Mouse (Mus musculus): Measurements from ENCODE around the gene Srd5a3.

The Srd5a3 gene

DNA sequence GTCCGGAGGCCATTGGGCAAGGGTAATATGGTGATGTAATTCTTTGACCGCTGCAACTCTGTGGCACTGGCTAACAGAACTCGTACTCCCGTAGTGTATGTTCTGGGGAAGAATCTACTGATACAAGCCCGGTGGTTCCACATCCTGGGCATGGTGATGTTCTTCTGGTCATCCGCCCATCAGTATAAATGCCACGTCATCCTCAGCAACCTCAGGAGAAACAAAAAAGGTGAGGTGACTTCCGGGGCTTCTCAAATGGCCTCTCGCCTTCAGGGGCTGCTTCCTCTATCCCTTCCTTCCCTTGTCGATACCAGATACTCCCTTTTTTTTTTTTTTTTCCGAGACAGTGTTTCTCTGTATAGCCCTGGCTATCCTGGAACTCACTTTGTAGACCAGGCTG is 13.4 kb downstream of the Srd5a3 start:
- no peak for DNase-seq (ENCODE audit: low spot score in 2 of 2)

DNA sequence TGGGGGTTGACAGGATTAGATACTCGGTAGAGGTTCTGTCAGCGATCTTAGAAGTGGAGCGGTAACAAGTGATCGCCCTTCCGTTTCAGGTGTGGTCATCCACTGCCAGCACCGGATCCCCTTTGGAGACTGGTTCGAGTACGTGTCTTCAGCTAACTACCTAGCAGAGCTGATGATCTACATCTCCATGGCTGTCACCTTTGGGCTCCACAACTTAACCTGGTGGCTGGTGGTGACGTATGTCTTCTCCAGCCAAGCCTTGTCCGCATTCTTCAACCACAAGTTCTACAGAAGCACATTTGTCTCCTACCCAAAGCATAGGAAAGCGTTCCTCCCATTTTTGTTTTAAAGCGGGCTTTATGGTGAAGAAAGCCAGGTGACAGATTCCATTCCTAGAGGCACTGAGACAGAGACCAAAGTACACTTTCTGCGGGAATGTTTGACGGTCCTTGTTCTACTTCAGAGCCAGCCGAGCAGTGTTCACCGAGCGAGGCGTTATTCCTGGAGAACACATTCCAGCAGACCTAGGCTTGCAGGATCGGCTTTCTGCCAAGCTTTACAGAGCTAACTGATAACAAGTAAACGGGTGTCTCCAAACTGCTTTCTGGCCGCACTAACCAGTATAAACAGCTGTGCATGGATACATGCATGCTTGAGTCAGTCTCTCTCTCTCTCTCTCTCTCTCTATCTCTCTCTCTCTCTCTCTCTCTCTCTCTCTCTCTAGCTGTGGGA is 14.5 kb downstream of the Srd5a3 start:
- no peak for DNase-seq (ENCODE audit: low spot score in 2 of 2)

DNA sequence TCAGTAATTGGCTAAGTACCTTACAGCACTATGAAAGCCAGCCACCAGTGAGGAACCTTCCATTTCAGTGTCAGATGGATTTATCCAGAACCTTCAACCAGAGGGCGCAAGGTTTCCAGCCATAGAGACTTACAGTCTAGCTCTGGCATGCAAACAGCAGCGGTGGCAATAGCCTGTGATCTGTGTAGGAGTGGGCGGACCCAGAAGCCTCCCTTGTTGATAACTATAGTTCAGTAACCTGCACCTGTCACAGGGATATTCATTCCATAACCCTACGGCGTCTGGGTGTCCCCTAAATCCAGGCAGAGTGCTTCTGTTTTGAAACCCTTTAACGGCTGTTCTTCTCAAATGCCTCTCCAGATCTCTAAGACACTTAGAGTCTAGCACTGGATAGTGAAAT is 19.5 kb downstream of the Srd5a3 start:
- no peak for DNase-seq (ENCODE audit: low spot score in 2 of 2)

DNA sequence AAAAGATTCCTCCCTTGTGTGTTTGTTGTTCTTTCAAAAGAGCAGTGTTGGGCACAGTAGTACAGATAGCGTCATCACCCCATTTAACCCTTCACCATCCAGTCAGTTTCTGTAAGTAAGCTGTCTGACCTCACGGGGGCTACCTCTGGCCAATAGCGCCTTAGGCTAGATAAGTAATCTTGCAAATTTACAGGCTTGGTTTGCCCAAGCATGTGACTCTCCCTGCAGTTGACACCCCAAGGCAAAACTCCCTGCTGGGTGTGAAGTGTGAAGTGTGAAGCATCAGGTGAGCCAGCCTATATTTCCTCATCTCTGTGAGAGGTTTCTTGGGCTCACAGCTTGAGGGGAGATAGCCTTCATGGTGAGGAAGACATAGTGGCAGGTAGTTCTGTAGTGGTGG is 20.0 kb downstream of the Srd5a3 start:
- no peak for DNase-seq (ENCODE audit: low spot score in 2 of 2)

DNA sequence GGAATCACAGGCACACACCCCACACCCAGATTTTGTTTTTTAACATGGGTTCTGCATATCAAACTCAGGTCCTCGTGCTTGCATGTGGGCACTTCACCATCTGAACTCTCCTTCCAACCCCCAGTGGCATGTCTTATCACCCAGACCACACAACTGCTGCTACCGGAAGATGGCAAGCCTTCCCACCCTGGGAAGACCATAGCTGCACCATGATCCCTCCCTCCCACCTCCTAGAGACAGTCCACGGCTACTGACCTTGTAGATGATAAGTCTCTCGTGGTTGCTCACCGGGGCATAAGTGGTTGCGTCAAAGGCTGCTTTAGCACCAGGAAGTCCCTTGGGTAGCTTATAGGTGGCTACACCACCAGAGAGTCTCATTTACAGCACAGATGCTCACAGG is 21.4 kb downstream of the Srd5a3 start:
- no peak for DNase-seq (ENCODE audit: low spot score in 2 of 2)

DNA sequence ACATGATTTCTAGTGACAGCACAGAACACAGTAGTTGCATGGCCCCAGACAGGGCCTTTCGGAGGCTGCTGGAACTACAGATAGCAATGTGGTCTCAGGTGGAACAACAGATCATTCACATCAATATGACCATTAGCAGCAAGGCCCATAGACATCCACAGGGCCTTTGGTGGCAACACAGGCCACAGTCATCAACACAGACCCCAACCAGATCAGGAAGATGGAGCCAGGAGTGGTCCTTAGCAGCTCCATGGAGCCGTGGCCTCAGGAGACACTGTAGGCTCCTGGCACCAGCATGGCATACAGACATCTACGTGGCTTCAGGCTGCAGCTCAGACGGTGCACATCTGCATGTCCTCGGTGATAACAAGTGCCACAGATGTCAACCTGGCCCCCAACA is 22.9 kb downstream of the Srd5a3 start:
- no peak for DNase-seq (ENCODE audit: low spot score in 2 of 2)

DNA sequence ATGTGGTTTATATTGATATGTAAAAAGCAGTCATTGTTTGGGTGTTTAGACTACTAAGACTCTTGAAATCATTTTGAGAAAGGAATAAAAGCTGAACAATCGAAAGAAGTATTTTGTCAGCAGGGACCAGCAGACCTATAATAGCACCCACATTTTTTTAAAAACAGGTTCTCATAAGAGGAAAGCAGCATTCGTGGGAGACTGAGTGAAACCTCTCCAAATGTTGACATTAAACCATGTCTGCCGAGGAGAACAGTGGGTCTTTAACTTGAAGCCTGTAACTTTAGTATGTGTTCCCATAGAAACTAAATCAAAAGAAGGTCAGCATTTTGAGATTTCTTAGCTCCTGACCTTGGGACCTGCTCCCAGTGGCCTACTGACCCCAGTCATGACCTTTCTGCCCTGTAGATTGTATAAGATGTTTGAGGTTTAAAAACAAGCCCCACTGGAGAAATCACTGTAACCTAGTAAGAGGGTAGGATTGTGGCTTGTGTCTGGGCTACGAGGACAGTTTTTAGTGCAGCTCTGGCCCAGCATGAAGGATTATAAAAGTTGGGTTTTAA is 23.8 kb downstream of the Srd5a3 start:
- no peak for DNase-seq (ENCODE audit: low spot score in 2 of 2)

DNA sequence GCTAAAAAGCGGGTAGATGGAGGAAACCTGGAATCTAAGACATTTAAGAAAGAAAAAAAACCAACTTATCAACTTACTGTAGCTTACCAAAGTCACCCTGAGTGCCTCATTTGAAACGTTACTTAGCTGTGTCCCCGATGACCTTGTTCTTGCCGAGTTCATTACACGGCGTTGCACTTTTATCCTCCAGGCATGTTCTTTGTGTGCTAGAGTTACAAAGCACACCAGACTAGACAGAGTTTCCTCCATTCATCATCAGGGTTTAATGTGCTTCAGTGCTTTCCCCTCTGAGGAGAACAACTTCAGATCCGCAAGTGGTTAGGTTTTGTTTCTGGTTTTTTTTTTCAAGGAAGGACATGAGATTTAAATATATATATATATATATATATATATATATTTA is 24.8 kb downstream of the Srd5a3 start:
- no peak for DNase-seq (ENCODE audit: low spot score in 2 of 2)

DNA sequence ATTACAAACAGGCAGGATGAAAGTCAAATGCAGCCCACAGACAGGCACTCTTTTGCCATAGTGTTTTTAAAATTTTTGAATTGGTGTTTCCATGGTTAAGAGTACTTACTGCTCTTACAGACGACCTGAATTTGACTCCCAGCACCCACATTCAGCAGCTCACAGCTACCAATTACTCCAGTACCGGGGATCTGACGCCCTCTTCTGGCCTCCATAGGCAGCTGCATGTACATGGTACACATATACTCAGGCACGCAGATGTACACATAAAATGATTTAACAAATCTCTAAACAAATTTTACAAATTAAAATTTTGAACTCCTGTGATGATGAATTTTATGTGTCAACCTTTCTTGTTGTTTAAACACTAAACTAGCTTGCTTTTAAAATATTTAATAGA is 30.5 kb downstream of the Srd5a3 start:
- no peak for DNase-seq (ENCODE audit: low spot score in 2 of 2)

DNA sequence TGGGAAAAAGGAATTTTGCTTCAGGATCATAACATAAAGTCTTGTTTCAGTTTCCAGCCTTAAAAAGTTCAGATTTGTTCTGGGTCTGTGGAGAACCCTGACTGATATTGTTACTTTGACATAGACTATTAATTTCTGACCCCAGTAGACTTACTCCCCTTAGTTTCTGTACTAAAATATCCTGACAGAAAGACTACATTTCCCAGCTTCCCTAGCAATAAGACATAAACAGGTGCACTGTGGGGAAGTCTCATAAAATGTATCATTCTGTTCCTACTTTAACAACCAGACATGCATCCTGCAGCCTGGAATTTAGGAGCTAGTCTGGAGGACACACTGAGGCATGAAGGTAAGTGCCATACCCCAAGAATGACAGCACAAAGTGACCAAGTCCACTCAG is 31.0 kb downstream of the Srd5a3 start:
- no peak for DNase-seq (ENCODE audit: low spot score in 2 of 2)

DNA sequence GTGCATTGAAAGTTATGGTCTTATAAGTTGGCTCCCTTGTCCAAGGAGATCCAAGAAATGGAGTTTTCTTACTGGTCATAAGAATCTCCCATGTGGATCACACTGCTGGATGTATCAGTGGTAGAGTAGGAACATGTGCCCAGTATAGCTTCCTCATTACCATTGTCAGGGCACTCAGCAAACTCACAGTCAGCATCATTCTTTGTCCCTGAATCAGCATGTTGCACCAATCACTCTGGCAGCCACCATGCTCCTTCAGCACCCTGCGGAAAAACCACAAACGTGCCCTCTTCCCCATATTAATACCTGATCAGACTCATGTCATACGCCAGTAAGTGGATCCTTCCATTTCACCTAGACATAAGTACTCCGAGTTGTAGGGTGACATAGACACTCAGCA is 35.0 kb downstream of the Srd5a3 start:
- DNase-seq (ENCODE audit: low spot score in 2 of 2) = no peak

DNA sequence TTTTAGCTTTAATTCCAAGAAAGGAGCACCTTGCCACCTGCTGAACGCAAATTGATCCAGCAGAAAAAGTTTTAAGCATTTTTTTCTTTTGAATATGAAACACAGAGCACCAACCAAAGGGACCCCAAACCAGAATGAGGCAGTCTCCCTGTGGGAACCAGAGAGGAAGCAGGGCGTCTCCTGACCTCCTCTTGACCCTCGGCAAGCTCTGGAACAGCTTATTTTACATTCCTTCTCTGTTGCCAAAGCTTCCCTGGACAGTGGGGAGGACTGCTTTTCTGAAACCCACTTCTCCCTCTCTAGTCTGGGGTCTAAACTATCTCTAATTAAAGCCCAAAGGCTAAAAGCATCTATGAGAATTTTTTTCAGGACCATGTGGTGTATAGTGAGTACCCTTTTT is 36.3 kb downstream of the Srd5a3 start:
- DNase-seq (ENCODE audit: low spot score in 2 of 2) = no peak

DNA sequence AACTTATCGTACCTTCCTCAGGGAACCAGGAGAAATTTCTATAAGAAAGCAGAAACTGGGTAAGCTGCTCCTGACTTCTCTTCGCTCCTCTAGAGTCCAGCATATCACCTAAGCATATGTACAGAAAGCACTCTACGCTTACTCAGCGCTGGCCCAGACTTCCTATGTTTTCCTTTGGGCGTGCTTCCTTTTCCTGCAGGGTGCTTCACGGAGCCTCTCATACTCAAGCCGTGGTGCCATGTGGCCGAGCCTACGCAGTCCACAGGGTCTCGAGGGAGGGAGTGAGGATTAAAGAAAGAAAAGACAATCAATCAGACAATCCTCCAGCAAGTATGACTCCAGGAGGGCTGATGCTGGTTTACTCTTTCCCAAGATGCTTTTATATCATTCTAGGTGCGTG is 36.8 kb downstream of the Srd5a3 start:
- no peak for DNase-seq (ENCODE audit: low spot score in 2 of 2)

DNA sequence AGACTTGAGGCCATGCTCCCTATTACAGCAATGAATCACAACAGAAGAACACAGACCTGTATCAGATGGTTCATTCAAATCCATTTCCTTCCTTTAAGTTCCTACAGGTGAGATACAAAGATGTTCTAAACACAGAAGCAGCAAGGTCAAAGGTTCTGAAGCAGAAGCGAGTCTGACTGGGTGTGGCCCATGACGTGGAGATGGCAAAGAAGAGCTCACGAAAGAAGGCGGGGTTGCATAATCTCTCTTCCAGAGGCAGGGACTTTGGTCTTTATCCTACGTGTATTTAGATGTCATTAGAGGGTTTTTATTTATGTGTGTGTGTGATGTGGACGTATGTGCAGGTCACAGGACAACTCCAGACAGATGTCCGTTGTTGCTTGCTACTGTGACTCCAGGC is 37.6 kb downstream of the Srd5a3 start:
- DNase-seq (ENCODE audit: low spot score in 2 of 2) = no peak

DNA sequence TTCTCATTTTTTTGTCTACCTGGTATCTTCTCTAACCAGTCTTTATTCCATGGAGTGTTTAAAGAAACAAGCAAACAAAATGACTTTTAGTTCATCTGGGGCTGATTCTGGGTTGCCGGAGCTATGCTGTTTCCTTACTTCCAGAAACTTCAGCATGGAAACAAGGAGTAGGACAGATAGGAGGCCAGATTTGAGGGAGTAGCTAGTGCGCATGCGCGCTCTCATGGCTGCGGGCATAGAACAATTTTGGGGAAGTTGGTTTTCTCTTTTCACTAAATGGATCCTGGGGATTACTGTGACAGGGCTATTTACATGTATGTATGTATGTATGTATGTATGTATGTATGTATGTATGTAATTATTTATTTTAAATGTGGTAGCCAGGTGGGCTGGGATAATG is 39.1 kb downstream of the Srd5a3 start:
- DNase-seq (ENCODE audit: low spot score in 2 of 2) = no peak

DNA sequence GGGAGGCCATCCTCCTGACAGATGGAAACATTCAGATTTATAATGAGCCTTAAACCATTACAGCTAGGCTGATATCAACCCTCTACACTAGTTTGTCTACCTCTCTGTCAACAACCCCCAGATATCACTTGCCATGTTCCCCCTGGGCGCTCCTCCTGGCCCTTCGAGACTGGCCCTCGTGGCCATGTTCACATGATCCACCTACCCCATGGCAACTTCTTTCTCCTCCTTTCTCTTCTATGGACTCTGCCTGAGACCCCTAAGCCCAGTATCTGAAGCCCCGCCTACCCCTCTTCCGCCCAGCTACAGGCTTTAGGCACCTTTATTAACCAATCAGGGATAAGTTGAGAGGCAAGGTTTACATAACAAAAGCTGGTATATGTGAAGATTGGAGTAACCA is 39.7 kb downstream of the Srd5a3 start:
- no peak for DNase-seq (ENCODE audit: low spot score in 2 of 2)

DNA sequence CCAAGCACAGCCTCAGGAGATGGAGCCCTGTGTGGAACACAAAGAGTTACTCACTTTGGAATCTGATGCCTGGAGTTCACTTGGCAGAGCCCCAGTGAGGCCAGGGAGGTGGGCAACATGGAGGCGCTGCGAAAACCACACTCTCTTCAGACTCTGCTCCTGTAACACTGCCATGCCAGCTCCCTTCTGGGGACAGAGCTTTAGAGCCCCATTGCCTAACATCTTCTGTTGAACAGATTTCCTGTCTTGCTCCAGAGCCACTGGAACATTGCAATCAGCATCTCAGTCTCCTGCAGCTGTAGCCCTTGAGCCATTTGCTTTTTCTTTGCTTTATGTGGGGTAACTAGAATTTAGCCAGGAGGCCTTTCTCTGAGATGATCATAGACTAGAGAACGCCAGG is 42.3 kb downstream of the Srd5a3 start:
- no peak for DNase-seq (ENCODE audit: low spot score in 2 of 2)

DNA sequence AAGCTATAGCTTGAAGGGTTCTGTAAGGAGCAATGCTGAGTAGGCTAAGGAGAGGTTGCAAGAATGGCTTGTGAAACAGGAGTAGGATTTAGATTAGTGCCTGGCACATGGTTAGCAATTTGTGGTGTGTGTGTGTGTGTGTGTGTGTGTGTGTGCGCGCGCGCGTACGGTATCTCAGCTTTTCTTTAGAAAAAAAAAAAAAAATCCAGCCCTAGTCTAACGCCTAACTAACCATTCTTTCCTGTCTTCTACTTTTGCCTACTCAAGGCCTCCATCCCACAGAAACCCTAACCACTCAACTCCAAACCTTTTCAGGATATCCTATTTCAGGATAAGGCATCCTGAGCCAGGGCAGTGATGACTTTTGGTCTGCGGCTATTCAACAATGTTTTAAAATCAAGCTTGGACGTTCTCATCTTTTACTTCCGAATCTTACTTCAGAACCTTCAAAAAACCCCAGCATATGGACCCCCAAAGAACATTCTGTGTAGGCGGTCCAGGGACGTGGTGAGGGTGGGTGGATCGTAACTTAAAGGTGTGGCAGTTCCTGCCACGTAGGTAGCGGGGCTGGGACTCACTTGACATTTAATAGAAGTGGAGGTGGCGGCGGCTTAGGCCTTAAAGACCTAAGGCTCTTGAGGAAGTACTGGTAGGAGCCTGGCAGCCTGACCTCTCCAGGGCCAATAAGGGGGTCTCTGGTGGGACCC is 43.1 kb downstream of the Srd5a3 start:
- DNase-seq (ENCODE audit: low spot score in 2 of 2) = no peak

DNA sequence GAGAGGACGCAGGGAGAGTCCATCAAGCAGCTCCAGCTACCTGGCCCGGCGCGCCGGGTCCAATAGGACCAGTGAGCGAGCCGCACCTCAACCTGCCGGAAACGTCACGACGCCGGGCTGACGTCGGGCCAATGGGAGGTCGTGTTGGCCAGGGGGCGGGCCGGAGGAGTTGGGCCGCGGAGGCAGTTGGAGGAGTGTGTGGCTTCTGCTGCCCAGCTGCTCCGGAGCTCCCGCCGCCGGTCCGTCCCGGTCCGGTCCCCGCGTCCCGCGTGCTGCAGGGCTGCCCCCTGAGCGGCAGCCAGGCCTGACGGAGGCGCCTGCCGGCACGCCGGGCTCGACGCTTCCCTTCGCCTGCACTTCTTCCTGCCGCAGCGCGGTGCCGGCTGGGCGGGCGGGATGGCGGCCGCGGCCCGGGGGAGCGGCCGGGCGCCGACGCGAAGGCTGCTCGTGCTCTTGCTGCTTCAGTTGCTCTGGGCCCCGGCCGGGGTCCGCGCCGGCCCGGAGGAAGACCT is 43.7 kb downstream of the Srd5a3 start, which contains the start of gene Tmem165:
Gene Tmem165 (plus strand): TSS at position 131 of the 512 bp plus-strand sequence.
- peak; percentile 93 to 94 for DNase-seq (ENCODE audit: low spot score in 2 of 2)

DNA sequence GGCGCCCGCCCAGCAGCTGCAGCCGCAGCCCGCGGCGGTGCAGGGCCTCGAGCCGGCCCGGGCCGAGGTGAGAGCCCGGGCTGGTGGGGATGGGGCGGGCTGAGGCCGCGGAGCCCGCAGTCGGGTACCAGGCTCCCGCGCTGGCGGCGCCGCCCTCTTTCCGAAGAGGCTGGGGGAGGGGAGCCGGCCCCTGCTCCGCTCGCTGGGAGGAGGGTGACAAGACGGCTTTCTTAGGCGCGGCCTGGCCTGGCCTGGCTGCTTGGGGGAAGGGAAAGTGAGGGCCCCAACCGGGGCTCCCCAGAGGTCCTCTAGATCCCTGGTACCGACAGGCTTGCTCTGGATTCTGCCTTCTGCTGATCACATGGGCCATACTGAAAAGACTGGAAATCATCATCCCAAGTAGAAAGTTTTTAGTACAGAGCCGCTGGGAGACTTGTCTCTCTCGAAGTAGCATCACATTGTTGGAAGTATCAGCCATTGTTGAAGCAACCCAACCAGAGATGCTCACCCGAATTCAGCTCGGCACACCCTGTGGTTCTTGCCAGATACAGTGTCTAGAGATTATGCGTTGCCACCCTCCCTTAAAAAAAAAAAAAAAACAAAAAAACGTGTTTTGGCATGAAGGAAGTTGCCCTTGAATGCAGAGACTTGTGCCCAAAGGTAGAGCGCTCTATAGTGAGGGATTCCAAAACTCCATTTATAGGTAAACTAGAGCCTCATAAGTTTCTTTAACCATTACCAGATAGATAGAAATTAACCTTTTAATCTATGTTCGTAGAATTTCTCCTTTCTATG is 44.4 kb downstream of the Srd5a3 start:
- DNase-seq (ENCODE audit: low spot score in 2 of 2) = peak; percentile 18 to 27

DNA sequence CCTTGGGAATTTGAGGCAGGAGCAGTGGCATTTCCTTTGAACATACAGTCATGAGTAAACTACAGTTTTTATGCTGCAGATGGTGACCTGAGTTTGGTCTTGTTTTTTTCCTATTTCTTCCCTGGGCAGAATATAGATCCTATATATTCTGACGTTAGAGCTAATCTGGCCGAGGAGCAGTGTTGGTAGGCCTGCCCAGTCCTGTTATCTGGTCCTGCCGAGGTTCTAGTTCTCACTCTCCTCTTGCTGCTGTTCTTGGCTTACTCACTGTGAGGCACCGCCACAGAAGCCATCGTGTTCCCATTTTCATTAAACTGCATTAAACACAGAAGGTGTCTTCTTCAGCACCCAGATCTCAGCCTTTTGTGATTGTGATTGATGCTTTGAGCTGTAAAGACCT is 47.8 kb downstream of the Srd5a3 start:
- no peak for DNase-seq (ENCODE audit: low spot score in 2 of 2)

DNA sequence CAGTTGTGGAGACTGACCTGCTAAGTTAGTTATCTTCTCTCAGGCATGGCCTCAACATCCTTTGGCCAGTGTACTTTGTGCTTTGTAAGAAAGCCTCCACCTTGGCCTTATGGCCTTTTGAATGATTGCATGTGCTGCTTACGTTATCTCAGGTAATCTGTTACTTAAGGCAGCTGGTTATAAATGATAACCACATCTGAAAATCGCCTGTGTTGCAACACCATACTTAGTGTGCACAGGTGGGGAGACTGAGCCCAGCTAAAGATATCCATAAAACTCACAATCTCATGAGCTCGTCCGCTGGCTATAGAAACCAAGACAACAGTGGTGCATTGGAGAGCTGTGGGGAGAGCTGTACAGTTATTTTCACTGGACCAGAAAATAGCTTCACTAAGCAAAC is 50.5 kb downstream of the Srd5a3 start:
- no peak for DNase-seq (ENCODE audit: low spot score in 2 of 2)

Measured in right cerebral cortex, postnatal 36 days (tissue).